Mouse (Mus musculus) embryo, embryonic 11 days (tissue): ENCODE results near the gene Arhgef7.

Experiments
- DNase-seq: peaks from one replicate; pipeline ENCODE4 v3.0.0-alpha.2; 2015

Arhgef7 gene

GRCm38 (mm10) chr8:11770001-11770400, 42.5 kb downstream of the Arhgef7 start:
- DNase-seq, result no peak

- DNase-seq, result no peak
Measured at GRCm38 (mm10) chr8:11770521-11771080, 43.1 kb downstream of the Arhgef7 start.

GRCm38 (mm10) chr8:11771608-11772007, 44.1 kb downstream of the Arhgef7 start:
- no peak for DNase-seq

DNA sequence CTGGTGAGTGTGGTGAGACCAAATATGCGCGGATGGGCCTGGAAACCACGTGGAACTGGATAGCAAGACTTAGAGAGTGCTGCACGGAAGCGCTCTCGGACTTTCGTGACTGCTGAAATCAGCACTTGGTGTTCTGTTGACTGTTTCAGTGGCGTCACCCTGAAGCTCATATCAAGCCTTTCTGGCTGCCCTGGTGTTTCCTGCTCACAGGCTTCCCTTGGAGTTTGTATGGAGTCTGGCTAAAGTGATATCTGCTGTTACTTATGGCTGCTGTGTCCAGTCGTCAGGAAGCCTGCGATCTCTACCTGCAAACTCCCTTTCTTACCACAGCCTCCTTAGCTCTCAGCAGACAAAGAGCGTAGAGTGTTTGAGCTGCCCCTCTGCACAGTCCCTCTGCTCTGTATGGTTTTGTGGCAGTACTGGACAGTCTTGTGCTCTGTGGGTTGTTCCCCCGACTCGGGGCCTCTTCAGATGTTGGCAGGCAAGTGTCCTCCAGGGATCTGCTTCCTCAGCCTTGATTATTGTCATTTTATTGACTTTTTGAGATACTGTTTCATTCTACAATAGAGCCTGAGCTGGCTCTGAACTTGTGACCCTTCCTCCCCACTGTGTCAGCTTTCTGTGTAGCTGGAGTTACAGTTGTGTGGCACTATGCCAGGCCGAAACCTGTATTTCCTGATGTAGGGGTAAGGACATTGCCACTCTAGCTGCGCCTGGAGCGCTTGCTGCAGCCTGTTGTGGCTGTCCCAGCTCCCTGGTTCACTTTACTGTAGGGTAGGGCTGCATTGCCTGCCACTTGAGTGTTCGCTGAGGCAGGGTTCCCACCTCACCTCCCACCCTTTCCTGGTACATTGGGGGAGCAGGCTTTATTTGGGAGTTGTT, 46.9 kb downstream of the Arhgef7 start:
- no peak for DNase-seq

DNA sequence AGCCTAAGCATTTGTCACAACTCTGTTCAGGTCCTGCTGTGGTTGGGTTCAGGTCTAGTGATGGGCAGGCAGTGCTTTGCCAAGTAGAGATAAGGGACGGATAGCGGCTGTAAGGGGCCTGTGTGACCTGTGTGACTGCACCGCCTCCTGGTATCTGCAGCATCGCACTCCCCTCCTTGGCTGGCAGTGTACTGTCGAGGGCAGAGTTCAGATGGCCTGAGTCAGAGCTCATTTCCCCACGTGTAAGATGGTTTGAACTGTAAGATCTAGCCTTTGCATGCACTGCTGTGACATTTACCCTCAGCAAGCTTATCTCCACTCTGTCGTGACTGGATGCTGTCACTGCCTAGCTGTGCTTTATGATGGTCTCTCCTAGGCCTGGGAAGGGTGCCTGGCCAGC, 48.4 kb downstream of the Arhgef7 start:
- DNase-seq, result no peak

DNA sequence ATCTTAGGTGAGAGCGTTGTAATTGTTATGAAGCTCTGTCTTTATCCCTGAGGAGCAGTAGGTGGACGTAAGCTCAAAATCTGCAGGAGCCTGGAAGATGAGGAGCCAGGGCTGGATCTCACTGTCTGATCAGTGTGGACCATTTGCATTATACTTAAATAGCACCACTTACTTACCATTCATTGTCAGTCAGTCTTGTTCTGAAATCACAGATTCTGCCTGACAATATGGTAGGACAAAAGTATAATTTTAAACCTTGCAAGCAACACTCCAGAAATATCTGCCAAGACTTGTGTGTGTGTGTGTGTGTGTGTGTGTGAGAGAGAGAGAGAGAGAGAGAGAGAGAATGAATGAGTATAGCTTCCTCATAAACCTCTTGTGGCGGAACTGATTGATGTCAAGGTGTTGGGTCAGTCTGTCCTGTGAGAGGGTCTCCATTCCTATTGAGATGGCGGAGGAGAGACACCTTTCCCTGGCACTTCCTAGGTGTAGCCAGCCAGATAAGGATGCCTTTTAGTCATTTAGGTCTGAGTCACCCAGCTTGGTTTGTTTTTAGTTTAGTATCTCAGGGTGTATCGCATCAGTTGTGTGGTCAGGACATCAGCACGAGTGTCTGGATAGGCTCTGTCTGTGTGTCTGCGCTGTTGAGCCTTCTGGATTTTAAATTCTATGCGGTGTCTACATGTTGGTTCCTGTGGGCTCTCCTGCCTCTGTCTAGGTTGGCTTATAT, 49.1 kb downstream of the Arhgef7 start:
- no peak for DNase-seq

DNA sequence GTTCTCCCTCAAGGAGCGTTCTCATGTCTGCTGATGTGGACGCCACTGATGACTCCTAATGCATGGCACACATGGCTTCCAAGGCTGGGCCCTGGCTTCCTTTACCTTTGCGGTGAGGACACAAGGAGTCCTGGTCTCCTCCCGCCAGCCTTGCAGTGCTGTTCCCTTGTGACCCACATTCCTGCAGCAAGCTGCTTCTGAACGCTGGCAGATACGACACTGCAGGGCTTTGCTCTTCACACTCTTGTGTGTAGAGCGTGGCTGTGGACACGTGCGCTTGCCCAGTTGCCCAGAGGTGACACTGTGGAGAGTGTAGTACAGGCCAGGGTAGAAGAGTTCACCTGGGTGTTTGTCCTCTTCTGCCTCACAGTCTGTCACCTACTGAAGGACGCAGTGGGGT, 49.7 kb downstream of the Arhgef7 start:
- DNase-seq, result no peak

- DNase-seq, result no peak
Measured at GRCm38 (mm10) chr8:11778646-11779433, 51.3 kb downstream of the Arhgef7 start.

DNA sequence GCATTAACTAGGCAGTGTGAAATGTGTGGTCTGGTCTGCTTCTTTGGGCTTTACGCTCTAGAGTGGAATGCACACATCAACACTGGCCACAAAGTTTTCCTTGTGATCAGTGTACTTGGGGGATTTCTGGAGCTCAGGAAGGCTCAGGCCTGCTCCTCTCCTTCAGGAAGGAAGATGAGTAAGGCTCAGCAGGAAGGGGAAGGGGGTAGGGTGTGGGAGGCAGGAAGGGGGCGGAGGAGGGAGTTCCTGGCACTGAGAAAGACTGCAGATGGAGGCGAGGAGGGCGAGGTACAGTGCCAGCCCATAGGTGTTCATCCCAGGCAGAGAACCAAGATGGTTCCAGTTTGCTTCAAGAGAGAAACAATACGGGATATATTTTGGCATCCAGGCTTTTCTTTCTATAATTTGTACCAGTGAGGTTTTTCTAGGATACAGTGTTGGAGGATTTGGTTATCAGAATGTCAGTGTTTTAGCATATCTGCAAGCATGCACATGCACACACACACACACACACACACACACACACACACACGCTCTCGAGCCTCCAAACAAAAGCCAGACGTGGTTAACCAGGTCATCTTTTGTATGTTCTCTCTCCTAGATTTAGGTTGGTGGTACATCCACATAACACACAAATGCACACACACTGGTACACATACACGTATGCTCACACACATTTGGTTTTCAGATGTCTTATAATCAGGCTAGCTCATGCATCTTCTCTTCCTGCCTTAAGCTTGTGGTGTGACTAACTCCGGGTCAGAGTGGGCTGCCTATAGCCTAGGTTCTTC, 52.5 kb downstream of the Arhgef7 start:
- no peak for DNase-seq

- DNase-seq, result no peak
Measured at GRCm38 (mm10) chr8:11780641-11781040, 53.1 kb downstream of the Arhgef7 start.

- DNase-seq, result no peak
Measured at GRCm38 (mm10) chr8:11782607-11783006, 55.1 kb downstream of the Arhgef7 start.

DNA sequence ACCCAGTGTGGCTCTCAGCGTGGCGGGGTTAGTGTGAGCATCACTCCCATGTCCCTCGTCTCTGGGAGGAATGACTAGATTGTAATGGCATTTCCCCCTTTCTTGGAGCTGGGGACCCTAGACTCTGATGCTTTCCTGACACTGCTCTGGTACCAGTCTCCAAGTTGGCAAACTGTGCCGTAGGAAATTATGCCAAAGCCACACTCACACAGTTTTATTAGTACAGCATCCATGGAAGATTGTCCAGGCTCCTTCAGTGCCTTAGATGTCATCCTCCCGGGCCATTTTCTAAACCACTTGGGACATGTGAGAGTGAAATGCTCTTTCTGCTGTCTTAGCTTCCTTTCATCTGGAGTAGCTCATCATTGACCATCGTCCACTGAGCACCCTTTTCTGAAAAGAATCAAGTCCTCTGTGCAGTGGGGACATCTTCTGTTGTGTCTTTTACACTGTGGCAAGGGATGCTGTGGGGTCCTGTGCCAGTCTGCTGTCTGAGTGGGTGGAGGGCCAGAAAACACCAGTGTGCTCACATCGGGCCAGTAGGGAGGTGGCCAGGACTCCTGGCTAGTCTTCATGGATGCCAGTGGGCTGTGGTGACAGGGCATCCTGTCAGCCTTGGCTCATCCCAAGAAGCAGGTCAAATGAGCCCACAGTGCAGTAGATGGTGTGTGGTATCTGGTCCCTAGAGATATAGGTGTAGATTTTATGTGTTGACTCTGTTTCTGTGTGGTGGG, 56.5 kb downstream of the Arhgef7 start:
- DNase-seq, result no peak

DNA sequence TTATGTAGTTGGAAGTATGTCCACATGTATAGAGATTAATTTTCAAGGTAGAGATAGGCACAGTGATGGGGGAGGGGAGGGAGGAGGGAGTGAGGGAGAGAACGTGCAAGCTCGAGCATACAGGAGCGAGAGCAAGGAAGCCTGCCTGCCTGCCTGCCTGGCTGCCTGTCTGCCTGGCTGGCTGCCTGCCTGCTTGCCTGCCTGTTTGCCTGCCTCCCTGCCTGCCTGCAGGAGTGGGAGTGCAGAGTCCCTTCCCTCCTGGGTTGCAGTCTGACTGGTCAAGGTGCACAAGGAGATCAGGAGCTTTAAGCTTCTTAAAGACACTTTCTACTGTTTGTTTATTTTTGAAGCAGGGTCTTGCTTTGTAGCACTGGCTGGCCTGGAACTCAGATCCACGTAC, 57.6 kb downstream of the Arhgef7 start:
- no peak for DNase-seq

DNA sequence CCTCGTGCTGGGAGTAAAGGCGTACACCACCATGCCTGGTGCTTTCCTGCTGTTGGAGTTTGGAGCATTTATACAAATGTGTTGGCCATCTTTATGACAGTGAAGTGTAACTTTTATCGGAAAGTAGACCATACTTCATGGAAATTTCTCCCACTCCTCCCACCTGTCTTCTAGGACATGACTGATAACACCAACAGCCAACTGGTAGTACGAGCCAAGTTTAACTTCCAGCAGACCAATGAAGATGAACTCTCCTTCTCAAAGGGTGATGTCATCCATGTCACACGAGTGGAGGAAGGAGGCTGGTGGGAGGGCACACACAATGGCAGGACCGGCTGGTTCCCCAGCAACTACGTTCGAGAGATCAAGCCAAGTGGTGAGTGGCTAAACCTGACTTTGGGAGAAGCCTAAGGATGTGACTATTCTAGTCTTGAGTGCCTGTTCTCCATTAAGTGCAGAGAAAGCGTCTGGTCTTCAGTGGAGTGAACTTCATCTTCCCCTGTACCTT, 58.1 kb downstream of the Arhgef7 start:
- no peak for DNase-seq

DNA sequence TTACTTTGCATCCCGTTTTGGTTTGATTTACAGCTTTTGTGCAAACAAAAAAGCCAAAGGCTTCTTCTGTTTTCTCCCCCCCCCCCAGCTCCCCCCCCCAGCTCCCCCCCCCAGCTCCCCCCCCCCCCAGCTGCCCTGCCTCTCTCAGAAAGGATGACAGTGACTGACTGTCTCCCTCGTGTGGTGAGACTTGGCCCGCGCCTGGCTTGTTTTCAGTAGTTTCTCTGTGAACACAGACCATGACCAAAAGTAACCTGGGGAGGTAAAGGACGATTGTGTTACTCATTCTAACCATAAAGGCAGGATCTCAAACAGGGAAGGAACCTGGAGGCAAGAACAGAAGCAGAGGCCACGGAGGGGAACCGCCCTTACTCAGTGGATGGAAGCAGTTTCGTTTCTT, 60.7 kb downstream of the Arhgef7 start:
- DNase-seq, result peak; percentile 27

GRCm38 (mm10) chr8:11789168-11789567, 61.6 kb downstream of the Arhgef7 start:
- DNase-seq, result peak; percentile 22

- DNase-seq, result no peak
Measured at GRCm38 (mm10) chr8:11794956-11795355, 67.4 kb downstream of the Arhgef7 start.

- no peak for DNase-seq
Measured at GRCm38 (mm10) chr8:11797128-11797527, 69.6 kb downstream of the Arhgef7 start.

DNA sequence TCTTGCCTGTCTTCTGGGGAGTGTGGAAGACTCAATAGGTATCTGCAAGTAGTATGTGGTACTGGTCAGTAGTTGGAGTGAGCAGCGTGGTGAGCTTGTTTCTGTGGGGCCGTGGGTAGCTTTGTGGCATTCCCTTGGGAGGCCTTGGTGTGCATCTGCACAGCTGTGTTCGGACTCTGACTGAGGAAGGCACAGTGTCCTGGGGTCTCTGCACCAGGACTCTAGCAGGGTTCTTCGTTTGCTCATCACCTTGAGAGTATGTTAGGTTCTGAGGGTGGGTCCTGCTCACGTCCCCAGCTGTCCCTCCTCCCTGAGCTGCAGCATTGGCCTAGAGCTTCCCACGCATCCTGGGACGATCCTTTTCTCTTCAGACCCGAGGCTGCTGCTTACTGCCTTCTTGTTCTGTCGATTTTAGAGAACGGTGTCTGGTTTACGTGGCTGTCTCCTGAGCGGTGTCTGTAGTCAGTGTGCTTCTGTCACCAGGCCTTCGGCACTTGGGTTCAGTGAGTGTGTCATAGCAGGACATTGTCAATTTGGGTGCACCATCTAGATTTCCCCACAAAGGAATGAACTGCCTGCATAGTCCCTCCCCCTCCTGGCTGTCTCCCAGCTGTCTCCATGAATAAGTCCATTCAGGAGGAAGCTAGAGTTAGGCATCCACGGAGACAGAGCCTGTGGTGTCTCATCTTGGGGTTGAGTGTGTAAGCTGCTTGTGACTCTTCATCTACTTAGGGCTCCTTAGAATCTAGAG, 70.4 kb downstream of the Arhgef7 start:
- DNase-seq, result no peak

DNA sequence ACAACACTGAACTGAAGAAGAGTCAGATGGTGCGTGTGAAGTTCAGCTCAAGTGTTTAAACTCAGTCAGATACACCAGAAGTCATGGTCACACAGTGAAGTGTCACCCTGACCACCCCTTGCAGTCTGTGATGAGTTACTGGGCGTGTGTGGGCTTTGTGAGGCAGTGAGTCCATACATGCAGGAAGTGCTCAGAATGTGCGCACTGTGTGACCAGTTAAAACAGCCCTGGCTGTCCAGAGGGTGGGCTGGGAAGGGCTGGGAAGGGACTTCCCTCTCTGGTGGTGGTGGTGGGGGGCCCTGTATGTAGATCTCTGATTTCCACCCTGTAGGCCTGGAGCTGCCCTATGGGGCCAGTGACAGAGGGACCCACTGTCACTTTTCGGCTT, 71.0 kb downstream of the Arhgef7 start:
- no peak for DNase-seq

- DNase-seq, result no peak
Measured at GRCm38 (mm10) chr8:11799098-11799497, 71.6 kb downstream of the Arhgef7 start.
